Mouse (Mus musculus): ENCODE measurements around the gene Fis1.
A peak's percentile ranks its signal among the peaks of the same experiment; 100 is the strongest.

The Fis1 gene

GRCm38 (mm10) chr5:136967592-136967991 is 14.5 kb downstream of the Fis1 start:
- no peak for DNase-seq (ENCODE audit: low spot score in 2 of 2)

- peak; percentile 56 to 73 for DNase-seq (ENCODE audit: low spot score in 2 of 2)
Measured at GRCm38 (mm10) chr5:136970703-136971102, 17.6 kb downstream of the Fis1 start.

GRCm38 (mm10) chr5:136973670-136974069 is 20.6 kb downstream of the Fis1 start:
- DNase-seq (ENCODE audit: low spot score in 2 of 2) = no peak

DNA sequence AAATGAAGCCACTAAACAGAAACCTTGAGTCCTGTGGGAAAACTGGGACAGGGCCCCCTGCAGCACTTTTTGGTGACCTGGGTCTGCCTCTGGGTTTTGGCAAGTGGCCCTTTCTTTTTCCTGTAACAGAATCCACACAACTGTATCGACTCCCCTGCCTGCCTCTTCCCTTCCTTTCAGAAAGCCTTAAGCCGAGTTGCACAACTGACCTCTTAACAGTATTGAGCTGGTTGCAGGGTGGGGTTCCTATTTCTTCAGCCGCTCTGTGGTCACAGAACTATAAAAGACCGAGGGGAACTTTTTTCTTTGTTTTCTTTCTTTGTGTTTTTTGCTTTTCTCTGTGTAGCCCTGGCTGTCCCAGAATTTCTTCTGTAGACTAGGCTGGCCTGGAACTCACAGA is 24.7 kb downstream of the Fis1 start:
- no peak for DNase-seq (ENCODE audit: low spot score in 2 of 2)

DNA sequence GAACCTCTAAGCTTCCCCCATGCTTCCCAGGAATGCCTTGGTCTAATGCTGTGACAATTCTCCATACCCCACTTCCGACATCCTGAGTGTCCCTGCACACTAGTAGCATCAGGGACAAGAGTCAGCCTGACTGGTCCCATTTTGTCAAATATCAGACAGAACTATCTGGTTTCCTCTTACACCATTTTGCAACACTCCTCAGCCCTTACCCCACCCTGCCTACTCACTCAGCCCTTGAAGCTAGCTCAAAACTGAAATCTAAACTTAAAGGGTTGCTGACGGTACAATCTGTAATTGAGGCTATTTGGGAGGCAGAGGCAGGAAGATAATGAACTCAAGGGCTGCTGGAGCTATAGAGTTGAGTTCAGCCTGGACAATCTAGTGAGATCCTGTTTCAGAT is 26.7 kb downstream of the Fis1 start:
- no peak for DNase-seq (ENCODE audit: low spot score in 2 of 2)

DNA sequence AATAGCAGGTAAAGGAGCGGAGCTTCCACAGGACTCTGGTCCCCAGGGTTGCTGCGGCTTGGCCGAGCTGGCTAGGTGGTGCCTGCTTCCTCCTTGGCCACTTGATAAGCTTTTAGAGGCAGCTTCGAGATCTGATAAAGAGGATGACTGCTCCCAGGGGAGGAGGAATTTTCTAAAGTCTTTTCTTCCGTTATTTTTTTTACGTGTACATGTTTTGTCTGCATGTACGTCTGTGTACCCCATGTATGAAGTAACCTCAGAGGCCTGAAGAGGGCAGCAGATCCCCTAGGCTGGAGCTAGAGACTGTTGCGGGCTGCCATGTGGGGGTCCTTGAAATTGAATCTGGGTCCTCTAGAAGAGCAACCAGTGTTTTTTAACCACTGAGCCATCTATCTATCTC is 27.9 kb downstream of the Fis1 start:
- no peak for DNase-seq (ENCODE audit: low spot score in 2 of 2)

GRCm38 (mm10) chr5:136982338-136982930 is 29.4 kb downstream of the Fis1 start:
- DNase-seq (ENCODE audit: low spot score in 2 of 2) = no peak

DNA sequence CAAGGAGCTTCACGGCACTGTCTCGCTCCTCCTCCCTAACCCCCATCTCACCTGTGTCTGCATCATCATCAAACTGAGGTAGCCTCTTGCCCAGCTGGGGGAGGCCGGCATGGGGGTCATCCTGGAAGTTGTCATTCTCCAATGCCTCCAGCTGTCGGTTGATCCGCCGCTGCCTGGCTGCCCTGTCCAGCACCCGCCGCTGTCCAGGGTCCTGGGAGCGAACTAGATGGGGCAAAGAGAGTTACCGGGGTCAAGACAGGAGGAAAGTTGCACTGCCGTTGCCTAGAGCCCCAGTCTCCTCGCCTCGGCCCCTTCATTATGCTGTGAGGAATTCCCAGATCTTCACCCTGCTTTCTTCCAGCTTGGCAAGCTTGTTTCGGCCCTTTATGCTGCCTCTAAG is 31.8 kb downstream of the Fis1 start:
- no peak for DNase-seq (ENCODE audit: low spot score in 2 of 2)

DNA sequence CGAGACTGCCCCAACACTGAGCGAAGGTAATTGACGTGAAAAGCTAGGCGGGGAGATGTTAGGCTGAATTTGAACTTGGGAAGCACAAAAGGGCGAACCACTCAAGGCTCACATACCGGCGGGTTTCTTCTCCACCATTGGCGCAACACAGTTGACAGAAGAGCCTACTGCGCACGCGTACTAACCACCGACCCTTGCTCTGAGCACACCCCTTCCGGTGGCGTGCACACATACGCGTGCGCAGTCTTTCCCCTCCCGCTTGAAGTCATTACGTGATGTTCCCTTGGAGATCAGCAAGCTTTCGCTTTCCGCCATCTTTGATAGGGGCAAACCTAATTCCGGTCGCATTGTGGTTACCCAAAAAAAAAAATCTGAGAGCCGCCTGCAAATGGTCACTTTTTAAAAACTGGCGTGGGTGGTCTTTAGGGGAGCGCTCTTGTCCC is 33.6 kb downstream of the Fis1 start, which contains the start of gene Plod3:
Plod3 (plus strand) TSS at position 325 of the 443 bp plus-strand sequence.
- DNase-seq (ENCODE audit: low spot score in 2 of 2) = peak; percentile 97 to 99

- peak; percentile 58 to 66 for DNase-seq (ENCODE audit: low spot score in 2 of 2)
Measured at GRCm38 (mm10) chr5:136987138-136987933, 34.3 kb downstream of the Fis1 start.

DNA sequence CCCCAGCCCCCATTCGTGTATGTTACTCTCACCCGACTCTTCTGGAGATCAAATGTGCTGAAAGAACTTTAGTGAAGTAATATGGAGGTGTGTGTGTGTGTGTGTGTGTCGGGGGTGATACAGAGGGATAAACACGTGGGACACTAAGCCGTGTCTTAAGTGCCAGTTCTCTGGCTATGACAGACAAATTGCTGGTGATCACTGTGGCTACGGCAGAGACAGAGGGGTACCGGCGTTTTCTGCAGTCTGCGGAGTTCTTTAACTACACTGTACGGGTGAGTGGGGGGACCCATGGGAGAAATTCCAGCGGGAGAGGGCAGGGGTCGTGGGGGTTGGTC is 34.8 kb downstream of the Fis1 start, which contains the start of gene Znhit1:
Znhit1 (minus strand) TSS at position 88 of the 338 bp plus-strand sequence.
- DNase-seq (ENCODE audit: low spot score in 2 of 2) = no peak

GRCm38 (mm10) chr5:136988420-136988819 is 35.3 kb downstream of the Fis1 start:
- no peak for DNase-seq (ENCODE audit: low spot score in 2 of 2)

- DNase-seq (ENCODE audit: low spot score in 2 of 2) = no peak
Measured at GRCm38 (mm10) chr5:136989801-136990200, 36.7 kb downstream of the Fis1 start.

DNA sequence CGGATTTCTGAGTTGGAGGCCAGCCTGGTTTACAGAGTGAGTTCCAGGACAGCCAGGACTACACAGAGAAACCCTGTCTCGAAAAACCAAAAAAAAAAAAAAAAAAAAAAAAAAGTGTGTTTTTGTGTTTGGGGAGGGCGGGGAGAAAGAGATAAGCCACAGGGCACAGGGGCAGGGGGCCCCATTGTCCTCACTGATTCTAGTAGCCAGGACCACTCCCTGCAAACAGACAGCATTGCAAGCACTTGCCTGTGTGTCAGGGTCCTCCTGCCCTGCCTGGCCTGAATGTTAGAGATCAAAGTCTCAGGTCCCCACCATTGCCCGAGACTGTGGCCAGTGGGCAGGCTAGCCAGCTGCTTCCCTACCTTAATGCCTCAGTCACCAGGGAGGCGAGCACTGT is 46.4 kb downstream of the Fis1 start:
- no peak for DNase-seq (ENCODE audit: low spot score in 2 of 2)

DNA sequence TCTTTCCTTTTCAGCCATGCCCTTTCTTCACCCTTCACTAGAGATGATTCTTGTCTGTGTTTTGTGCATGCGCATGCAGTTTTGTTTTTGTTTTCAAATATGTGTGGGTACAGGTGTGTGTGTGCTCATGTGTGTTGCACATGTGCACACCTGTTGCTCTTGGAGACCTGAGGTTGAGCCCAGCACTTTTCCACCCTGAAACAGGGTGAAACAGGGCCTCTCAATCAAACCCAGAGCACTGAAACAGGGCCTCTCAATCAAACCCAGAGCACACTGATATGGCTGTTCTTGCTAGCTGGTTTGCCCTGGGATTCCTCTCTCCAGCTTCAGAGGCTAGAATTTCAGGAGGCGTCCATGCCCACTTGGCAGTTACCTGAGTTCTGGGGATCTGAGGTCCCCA is 47.5 kb downstream of the Fis1 start:
- no peak for DNase-seq (ENCODE audit: low spot score in 2 of 2)

- no peak for DNase-seq (ENCODE audit: low spot score in 2 of 2)
Measured at GRCm38 (mm10) chr5:137007276-137007675, 54.2 kb downstream of the Fis1 start.

- DNase-seq (ENCODE audit: low spot score in 2 of 2) = no peak
Measured at GRCm38 (mm10) chr5:137009988-137010387, 56.9 kb downstream of the Fis1 start.

GRCm38 (mm10) chr5:137012401-137012950 is 59.4 kb downstream of the Fis1 start:
- DNase-seq (ENCODE audit: low spot score in 2 of 2) = no peak
